ENCODE assay signal across 25 mouse cellular contexts in genomic region chr4:135744726-135745448, GRCm38 (mm10). TPM values are rescaled to one million over a fixed set of nuclear protein-coding genes. Genes with fewer than 3 reads are reported as not detected.
DNase-seq lines count a peak whose midpoint lies in the region; ATAC-seq and TF ChIP-seq lines count a peak whose summit lies in the region.
"Had no signal": no experiment of that assay in that cellular context is flagged by ENCODE, and none has a peak within 500 bp of the region (broad histone marks: within the 10 kb centered on the region; RNA-seq: fewer than 3 reads in every experiment).

No protein-coding gene starts in this region.

- H3K9me3 ChIP-seq in lung, embryonic 16.5 days (ENCODE audit: control insufficient read depth, low read length): no peaks in the 10 kb centered on the region
- H3K9me3 ChIP-seq in intestine, embryonic 14.5 days (ENCODE audit: control insufficient read depth, low read length): no peaks in the 10 kb centered on the region
- H3K9me3 ChIP-seq in stomach, embryonic 16.5 days (replicated peaks; ENCODE audit: control insufficient read depth, low read length): no peaks in the 10 kb centered on the region
- H3K9me3 ChIP-seq: embryonic facial prominence, embryonic 13.5 days; heart, embryonic 13.5 days; limb, embryonic 13.5 days; midbrain, embryonic 12.5 days; neural tube, embryonic 12.5 days had no signal

- H3K9ac ChIP-seq in heart, adult 2 months (ENCODE audit: low read depth, low read length): no peak overlapping the region
- no peak overlapping the region; the same call in 1 of the 2 replicates for H3K9ac ChIP-seq in lung, embryonic 16.5 days (ENCODE audit: low read length)
- no peak overlapping the region for H3K9ac ChIP-seq in intestine, embryonic 14.5 days (ENCODE audit: low read length)
- no peak overlapping the region for H3K9ac ChIP-seq in stomach, embryonic 16.5 days (ENCODE audit: low read length)
- H3K9ac ChIP-seq: embryonic facial prominence, embryonic 13.5 days; forebrain, postnatal 0 days; heart, embryonic 13.5 days; hindbrain, embryonic 14.5 days; limb, embryonic 13.5 days; liver, embryonic 14.5 days; midbrain, embryonic 12.5 days; neural tube, embryonic 12.5 days had no signal

- no peak for TF ChIP-seq CTCF in heart, adult 2 months (IDR thresholded peaks at IDR 0.05)

- H3K79me2 ChIP-seq in heart, adult 2 months (replicated peaks; ENCODE audit: control insufficient read depth, insufficient read depth, low read length): no peaks in the 10 kb centered on the region

- no peak overlapping the region for H3K4me3 ChIP-seq in heart, adult 2 months
- H3K4me3 ChIP-seq in lung, embryonic 16.5 days (ENCODE audit: low read length): no peak overlapping the region
- no peak overlapping the region for H3K4me3 ChIP-seq in intestine, embryonic 14.5 days (ENCODE audit: low read depth, low read length)
- H3K4me3 ChIP-seq in stomach, embryonic 16.5 days (replicated peaks; ENCODE audit: low read length): no peak overlapping the region
- H3K4me3 ChIP-seq: embryonic facial prominence, embryonic 13.5 days; heart, embryonic 13.5 days; limb, embryonic 13.5 days; midbrain, embryonic 12.5 days; neural tube, embryonic 12.5 days had no signal

- H3K4me2 ChIP-seq in lung, embryonic 16.5 days (ENCODE audit: low read depth, low read length): no peak overlapping the region
- no peak overlapping the region for H3K4me2 ChIP-seq in intestine, embryonic 14.5 days (ENCODE audit: low read length)
- peak overlapping the region; percentile 2; the same call in 1 of the 2 replicates for H3K4me2 ChIP-seq in stomach, embryonic 16.5 days (ENCODE audit: low read depth, low read length)
- H3K4me2 ChIP-seq: embryonic facial prominence, embryonic 13.5 days; heart, embryonic 13.5 days; hindbrain, embryonic 14.5 days; limb, embryonic 13.5 days; midbrain, embryonic 12.5 days; neural tube, embryonic 12.5 days had no signal

- WGBS in heart, adult 2 months: 54% methylated on average over 16 of the region's 16 CpGs
- 10% methylated on average over 16 of the region's 16 CpGs for WGBS in lung, embryonic 16.5 days
- WGBS in intestine, embryonic 14.5 days: 15% methylated on average over 16 of the region's 16 CpGs
- 17% methylated on average over 16 of the region's 16 CpGs for WGBS in stomach, embryonic 16.5 days

- H3K4me1 ChIP-seq in heart, adult 2 months (ENCODE audit: control insufficient read depth, insufficient read depth, low read length): peaks cover 2% of the 10 kb centered on the region; the same call in 1 of the 2 replicates
- peaks cover 10% of the 10 kb centered on the region for H3K4me1 ChIP-seq in lung, embryonic 16.5 days (replicated peaks; ENCODE audit: control insufficient read depth, insufficient read depth, low read length)
- H3K4me1 ChIP-seq in intestine, embryonic 14.5 days (replicated peaks; ENCODE audit: control insufficient read depth, insufficient read depth, low read length): peaks cover 18% of the 10 kb centered on the region
- peaks cover 15% of the 10 kb centered on the region for H3K4me1 ChIP-seq in stomach, embryonic 16.5 days (ENCODE audit: control insufficient read depth, insufficient read depth, low read length)
- H3K4me1 ChIP-seq: heart, embryonic 13.5 days; midbrain, embryonic 12.5 days; neural tube, embryonic 12.5 days had no signal

- DNase-seq in heart, adult 2 months: no peak
- no peak for DNase-seq in heart, adult 18-20 months
- no peak for DNase-seq in lung, postnatal 10 days
- DNase-seq in intestine, embryonic 14.5 days (ENCODE audit: low spot score): no peak
- DNase-seq in cerebellum, postnatal 14 days: no peak
- DNase-seq: adrenal gland, postnatal 25 days; cerebellum, adult 18-20 months; forebrain, postnatal 0 days; kidney, adult 9 months; right cerebral cortex, adult 18-20 months; thymus, adult 2 months had no signal

- peak overlapping the region; percentile 62 for H3K27ac ChIP-seq in heart, adult 2 months
- H3K27ac ChIP-seq in lung, embryonic 16.5 days (ENCODE audit: low read length): no peak overlapping the region
- no peak overlapping the region; the same call in 1 of the 2 replicates for H3K27ac ChIP-seq in intestine, embryonic 14.5 days (ENCODE audit: low read depth)
- H3K27ac ChIP-seq in stomach, embryonic 16.5 days (ENCODE audit: low read length): no peak overlapping the region
- H3K27ac ChIP-seq: embryonic facial prominence, embryonic 13.5 days; heart, embryonic 13.5 days; hindbrain, embryonic 14.5 days; limb, embryonic 13.5 days; liver, embryonic 14.5 days; midbrain, embryonic 12.5 days; neural tube, embryonic 12.5 days had no signal

- H3K27me3 ChIP-seq in heart, adult 2 months (ENCODE audit: control insufficient read depth, insufficient read depth, low read length): no peaks in the 10 kb centered on the region
- no peaks in the 10 kb centered on the region for H3K27me3 ChIP-seq in lung, embryonic 16.5 days (ENCODE audit: control insufficient read depth, insufficient read depth, low read depth, low read length)
- H3K27me3 ChIP-seq in intestine, embryonic 14.5 days (replicated peaks; ENCODE audit: control insufficient read depth, insufficient read depth, low read length): peaks cover 3% of the 10 kb centered on the region; the same call in 1 of the 2 replicates
- no peaks in the 10 kb centered on the region for H3K27me3 ChIP-seq in stomach, embryonic 16.5 days (ENCODE audit: control insufficient read depth, insufficient read depth, low read length)
- H3K27me3 ChIP-seq: embryonic facial prominence, embryonic 13.5 days; limb, embryonic 13.5 days; midbrain, embryonic 12.5 days; neural tube, embryonic 12.5 days had no signal

- intact Hi-C loops in heart, adult 2 months (cut with DNase I): no loop called here

- peak; percentile 26; the same call in 1 of the 2 replicates for ATAC-seq in lung, embryonic 16.5 days (ENCODE audit: low read depth)
- peak; percentile 46; the same call in 1 of the 2 replicates for ATAC-seq in intestine, embryonic 14.5 days (replicated peaks; ENCODE audit: low FRiP score, low TSS enrichment, low read depth)
- ATAC-seq in stomach, embryonic 16.5 days (ENCODE audit: insufficient read depth, low FRiP score): peak; percentile 34; the same call in 1 of the 2 replicates
- ATAC-seq: forebrain, postnatal 0 days had no signal

- TF ChIP-seq EP300 in heart, adult 2 months (IDR thresholded peaks at IDR 0.05; ENCODE audit: insufficient read depth, low read depth, low read length): no peak

- H3K36me3 ChIP-seq in heart, adult 2 months (ENCODE audit: control insufficient read depth, insufficient read depth, low read length): no peaks in the 10 kb centered on the region
- no peaks in the 10 kb centered on the region for H3K36me3 ChIP-seq in lung, embryonic 16.5 days (ENCODE audit: control insufficient read depth, insufficient read depth, low read length)
- no peaks in the 10 kb centered on the region for H3K36me3 ChIP-seq in intestine, embryonic 14.5 days (ENCODE audit: control insufficient read depth, insufficient read depth, low read length)
- no peaks in the 10 kb centered on the region for H3K36me3 ChIP-seq in stomach, embryonic 16.5 days (ENCODE audit: control insufficient read depth, insufficient read depth, low read length)
- H3K36me3 ChIP-seq: embryonic facial prominence, embryonic 13.5 days; heart, embryonic 13.5 days; limb, embryonic 13.5 days; midbrain, embryonic 12.5 days; neural tube, embryonic 12.5 days had no signal

- TF ChIP-seq POLR2A in heart, adult 2 months (IDR thresholded peaks at IDR 0.05; ENCODE audit: insufficient read depth, low read depth, low read length): no peak

RNA-seq across cellular contexts. Expression of gene Myom3, which starts 14.6 kb away (rescaled TPM):
- total RNA-seq in heart, adult 2 months (2021): 1 to 10 TPM in 1 of 2 experiments, under 1 TPM in 1; 0.61 to 1.5 TPM
- polyA plus RNA-seq in heart, adult 2 months (2012; rRNA removed): 1.4 and 1.6 TPM in 2 replicates
- 1 to 10 TPM in 1 of 2 experiments, under 1 TPM in 1; 0.62 to 1.1 TPM for total RNA-seq in heart, adult 18-20 months (2021)
- polyA plus RNA-seq in lung, embryonic 16.5 days (2015; fragmentation: Nextera tagmentation; extraction: Ambion mirVana): 1.0 and 1.2 TPM in 2 replicates
- 0.51 and 0.65 TPM in 2 replicates for polyA plus RNA-seq in intestine, embryonic 14.5 days (2014; fragmentation: Nextera tagmentation; extraction: Ambion mirVana)
- polyA plus RNA-seq in stomach, embryonic 16.5 days (2015; fragmentation: Nextera tagmentation; extraction: Ambion mirVana): 0.56 and 3.6 TPM in 2 replicates
- total RNA-seq: granulocyte monocyte progenitor cell, adult 5-6 weeks; MEL had no signal

RNA-seq across cellular contexts. Expression of gene Il22ra1, which starts 16.9 kb away (rescaled TPM):
- total RNA-seq in heart, adult 2 months (2021): under 1 TPM; 0.30 to 0.42 TPM
- 0.15 and 0.23 TPM in 2 replicates for polyA plus RNA-seq in heart, adult 2 months (2012; rRNA removed)
- under 1 TPM; 0.17 to 0.46 TPM for total RNA-seq in heart, adult 18-20 months (2021)
- 0.13 TPM in 1 of 2 replicates, not detected in the other for polyA plus RNA-seq in lung, embryonic 16.5 days (2015; fragmentation: Nextera tagmentation; extraction: Ambion mirVana)
- 2.5 and 3.8 TPM in 2 replicates for polyA plus RNA-seq in intestine, embryonic 14.5 days (2014; fragmentation: Nextera tagmentation; extraction: Ambion mirVana)
- polyA plus RNA-seq in stomach, embryonic 16.5 days (2015; fragmentation: Nextera tagmentation; extraction: Ambion mirVana): 2.0 and 2.1 TPM in 2 replicates
- total RNA-seq: CH12.LX; gastrocnemius, adult 18-20 months; granulocyte monocyte progenitor cell, adult 5-6 weeks; layer of hippocampus, adult 18-20 months; MEL had no signal
- polyA plus RNA-seq: forebrain, postnatal 0 days; heart, embryonic 13.5 days; hindbrain, embryonic 14.5 days; limb, embryonic 13.5 days; midbrain, embryonic 12.5 days; neural tube, embryonic 12.5 days had no signal

RNA-seq across cellular contexts. Expression of gene Ifnlr1, which starts 58.8 kb away (rescaled TPM):
- total RNA-seq in heart, adult 2 months (2021): 1 to 10 TPM; 1.8 to 3.2 TPM
- polyA plus RNA-seq in heart, adult 2 months (2012; rRNA removed): 2.0 and 2.8 TPM in 2 replicates
- 1 to 10 TPM; 1.8 to 2.0 TPM for total RNA-seq in heart, adult 18-20 months (2021)
- 2.1 and 2.3 TPM in 2 replicates for polyA plus RNA-seq in lung, embryonic 16.5 days (2015; fragmentation: Nextera tagmentation; extraction: Ambion mirVana)
- polyA plus RNA-seq in intestine, embryonic 14.5 days (2014; fragmentation: Nextera tagmentation; extraction: Ambion mirVana): 2.9 and 3.5 TPM in 2 replicates
- polyA plus RNA-seq in stomach, embryonic 16.5 days (2015; fragmentation: Nextera tagmentation; extraction: Ambion mirVana): 1.6 and 2.6 TPM in 2 replicates
- total RNA-seq: MEL had no signal
